Comparison of ENCODE assay signal across 13 mouse cellular contexts in the genomic region with DNA sequence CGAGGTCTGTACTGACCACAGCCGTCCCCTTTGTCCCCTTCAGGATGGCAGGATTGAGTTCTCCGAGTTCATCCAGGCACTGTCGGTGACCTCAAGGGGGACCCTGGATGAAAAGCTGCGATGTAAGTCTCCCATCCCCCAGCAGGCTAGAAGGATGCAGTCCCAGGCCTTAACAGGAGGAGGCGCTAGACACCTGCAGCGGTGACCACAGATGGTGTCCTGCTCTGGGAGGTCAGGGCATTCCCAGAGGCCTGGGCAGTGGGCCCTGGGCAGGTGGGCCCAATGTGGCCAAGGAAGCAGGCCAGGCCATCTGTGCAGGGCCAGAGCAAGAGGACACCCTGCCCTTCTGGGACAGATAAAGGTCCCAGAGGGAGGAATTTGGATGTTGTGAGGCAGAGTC. TPM values are rescaled to one million over a fixed set of nuclear protein-coding genes. Genes with fewer than 3 reads are reported as not detected.
A peak's percentile ranks its signal among the peaks of the same experiment; 100 is the strongest.
DNase-seq lines count a peak whose midpoint lies in the region; ATAC-seq and TF ChIP-seq lines count a peak whose summit lies in the region.
"Had no signal": no experiment of that assay in that cellular context is flagged by ENCODE, and none has a peak within 500 bp of the region (broad histone marks: within the 10 kb centered on the region; RNA-seq: fewer than 3 reads in every experiment).

No protein-coding gene starts in this region.

- no peaks in the 10 kb centered on the region for H3K27me3 ChIP-seq in hindbrain, embryonic 10.5 days (ENCODE audit: insufficient read depth, poor library complexity, severe bottlenecking)
- H3K27me3 ChIP-seq in hindbrain, embryonic 13.5 days = no peaks in the 10 kb centered on the region
- no peaks in the 10 kb centered on the region for H3K27me3 ChIP-seq in lung, postnatal 0 days (replicated peaks; ENCODE audit: insufficient read depth, low read length)
- no peaks in the 10 kb centered on the region for H3K27me3 ChIP-seq in midbrain, embryonic 14.5 days (ENCODE audit: control insufficient read depth, insufficient read depth, low read length)
- H3K27me3 ChIP-seq: embryonic facial prominence, embryonic 13.5 days; neural tube, embryonic 15.5 days; Patski had no signal

- no peak for ATAC-seq in hindbrain, embryonic 13.5 days (ENCODE audit: low FRiP score)
- no peak for ATAC-seq in lung, postnatal 0 days
- 0 out of 2 replicates have a peak, but pooled peaks have one; percentile 23 for ATAC-seq in megakaryocyte-erythroid progenitor cell, adult 5-6 weeks (replicated peaks; ENCODE audit: low FRiP score, low TSS enrichment, poor library complexity, severe bottlenecking)
- no peak for ATAC-seq in midbrain, embryonic 14.5 days (ENCODE audit: low FRiP score, low TSS enrichment)
- ATAC-seq: Patski had no signal

- H3K4me1 ChIP-seq in hindbrain, embryonic 10.5 days (replicated peaks) = peaks cover 2% of the 10 kb centered on the region; the same call in 1 of the 2 replicates
- peaks cover 14% of the 10 kb centered on the region for H3K4me1 ChIP-seq in hindbrain, embryonic 13.5 days (replicated peaks)
- H3K4me1 ChIP-seq in lung, postnatal 0 days (ENCODE audit: insufficient read depth, low read depth, low read length) = no peaks in the 10 kb centered on the region
- no peaks in the 10 kb centered on the region for H3K4me1 ChIP-seq in midbrain, embryonic 14.5 days (ENCODE audit: control insufficient read depth, insufficient read depth, low read length)
- H3K4me1 ChIP-seq: embryonic facial prominence, embryonic 13.5 days; megakaryocyte, embryonic 14.5 days; neural tube, embryonic 15.5 days had no signal

- 41% methylated on average over 7 of the region's 7 CpGs for WGBS in hindbrain, embryonic 10.5 days
- WGBS in hindbrain, embryonic 13.5 days = 48% methylated on average over 7 of the region's 7 CpGs
- 54% methylated on average over 7 of the region's 7 CpGs for WGBS in lung, postnatal 0 days
- 54% methylated on average over 7 of the region's 7 CpGs for WGBS in midbrain, embryonic 14.5 days

- DNase-seq in hindbrain, embryonic 10.5 days (ENCODE audit: low spot score) = no peak
- DNase-seq in lung, postnatal 0 days (ENCODE audit: low spot score) = no peak
- DNase-seq in lung, adult 18-20 months = no peak
- peak; percentile 72 for DNase-seq in ZHBTc4 (ENCODE audit: low read depth, low spot score)
- DNase-seq in midbrain, embryonic 14.5 days = no peak
- no peak for DNase-seq in heart, adult 11 months
- DNase-seq: adrenal gland, postnatal 25 days had no signal

- no peak for TF ChIP-seq EP300 in lung, postnatal 0 days (IDR thresholded peaks at IDR 0.05)

- TF ChIP-seq CTCF in lung, postnatal 0 days (IDR thresholded peaks at IDR 0.05) = peak; percentile 52

- H3K9ac ChIP-seq in hindbrain, embryonic 13.5 days = no peak overlapping the region
- H3K9ac ChIP-seq in lung, postnatal 0 days (replicated peaks; ENCODE audit: low read depth) = no peak overlapping the region
- H3K9ac ChIP-seq in midbrain, embryonic 14.5 days (replicated peaks; ENCODE audit: low read length) = no peak overlapping the region
- H3K9ac ChIP-seq: embryonic facial prominence, embryonic 13.5 days; neural tube, embryonic 15.5 days had no signal

- H3K4me3 ChIP-seq in hindbrain, embryonic 10.5 days = no peak overlapping the region
- H3K4me3 ChIP-seq in hindbrain, embryonic 13.5 days = no peak overlapping the region
- no peak overlapping the region for H3K4me3 ChIP-seq in lung, postnatal 0 days (ENCODE audit: low read depth, low read length)
- H3K4me3 ChIP-seq in midbrain, embryonic 14.5 days (replicated peaks; ENCODE audit: low read depth, low read length) = no peak overlapping the region
- H3K4me3 ChIP-seq: embryonic facial prominence, embryonic 13.5 days; megakaryocyte, embryonic 14.5 days; neural tube, embryonic 15.5 days had no signal

- H3K36me3 ChIP-seq in hindbrain, embryonic 10.5 days = peaks cover 90% of the 10 kb centered on the region
- peaks cover 82% of the 10 kb centered on the region for H3K36me3 ChIP-seq in hindbrain, embryonic 13.5 days
- H3K36me3 ChIP-seq in lung, postnatal 0 days (ENCODE audit: insufficient read depth, low read length) = no peaks in the 10 kb centered on the region
- peaks cover 72% of the 10 kb centered on the region for H3K36me3 ChIP-seq in midbrain, embryonic 14.5 days (ENCODE audit: control insufficient read depth, insufficient read depth, low read length)

- H3K9me3 ChIP-seq in hindbrain, embryonic 10.5 days = no peaks in the 10 kb centered on the region
- no peaks in the 10 kb centered on the region for H3K9me3 ChIP-seq in hindbrain, embryonic 13.5 days
- no peaks in the 10 kb centered on the region for H3K9me3 ChIP-seq in lung, postnatal 0 days (ENCODE audit: low read length)
- no peaks in the 10 kb centered on the region for H3K9me3 ChIP-seq in midbrain, embryonic 14.5 days (ENCODE audit: control insufficient read depth, low read length)
- H3K9me3 ChIP-seq: embryonic facial prominence, embryonic 13.5 days; megakaryocyte, embryonic 14.5 days; neural tube, embryonic 15.5 days had no signal

- H3K4me2 ChIP-seq in hindbrain, embryonic 13.5 days = no peak overlapping the region
- H3K4me2 ChIP-seq in lung, postnatal 0 days (replicated peaks; ENCODE audit: low read depth, low read length) = no peak overlapping the region
- H3K4me2 ChIP-seq in midbrain, embryonic 14.5 days (ENCODE audit: low read length) = no peak overlapping the region
- H3K4me2 ChIP-seq: embryonic facial prominence, embryonic 13.5 days; neural tube, embryonic 15.5 days had no signal

- H3K27ac ChIP-seq in hindbrain, embryonic 10.5 days = 0 out of 2 replicates have a peak overlapping the region, but pooled peaks have one; percentile 53
- H3K27ac ChIP-seq in hindbrain, embryonic 13.5 days = no peak overlapping the region
- no peak overlapping the region for H3K27ac ChIP-seq in lung, postnatal 0 days (ENCODE audit: low read length)
- no peak overlapping the region for H3K27ac ChIP-seq in midbrain, embryonic 14.5 days (replicated peaks; ENCODE audit: low read depth, low read length)
- H3K27ac ChIP-seq: embryonic facial prominence, embryonic 13.5 days; neural tube, embryonic 15.5 days had no signal

RNA-seq across cellular contexts. Expression of gene Hmcn2, which starts 31.9 kb away (rescaled TPM):
- 0.21 TPM in 1 of 2 replicates, not detected in the other for polyA plus RNA-seq in hindbrain, embryonic 10.5 days (2016; fragmentation: Nextera tagmentation; extraction: Ambion mirVana)
- polyA plus RNA-seq in hindbrain, embryonic 13.5 days (2015; fragmentation: Nextera tagmentation; extraction: Ambion mirVana) = 0.12 and 0.19 TPM in 2 replicates
- 1.1 and 1.3 TPM in 2 replicates for polyA plus RNA-seq in lung, postnatal 0 days (2015; fragmentation: Nextera tagmentation; extraction: Ambion mirVana)
- 0.85 TPM in 1 of 2 replicates, not detected in the other for total RNA-seq in megakaryocyte-erythroid progenitor cell, adult 5-6 weeks (2014; fragmentation: Nextera tagmentation)
- not detected in 2 replicates for total RNA-seq in megakaryocyte-erythroid progenitor cell, adult 5-6 weeks (2017)
- polyA plus RNA-seq in midbrain, embryonic 14.5 days (2014; fragmentation: Nextera tagmentation; extraction: Ambion mirVana) = 0.08 and 0.22 TPM in 2 replicates
- polyA plus RNA-seq: embryonic facial prominence, embryonic 13.5 days had no signal

RNA-seq across cellular contexts. Expression of gene Ncs1, which starts 36.6 kb away (rescaled TPM):
- 49.7 and 65.9 TPM in 2 replicates for polyA plus RNA-seq in hindbrain, embryonic 10.5 days (2016; fragmentation: Nextera tagmentation; extraction: Ambion mirVana)
- 144 and 150 TPM in 2 replicates for polyA plus RNA-seq in hindbrain, embryonic 13.5 days (2015; fragmentation: Nextera tagmentation; extraction: Ambion mirVana)
- 3.8 and 4.7 TPM in 2 replicates for polyA plus RNA-seq in lung, postnatal 0 days (2015; fragmentation: Nextera tagmentation; extraction: Ambion mirVana)
- total RNA-seq in megakaryocyte-erythroid progenitor cell, adult 5-6 weeks (2014; fragmentation: Nextera tagmentation) = 1.5 and 1.7 TPM in 2 replicates
- total RNA-seq in megakaryocyte-erythroid progenitor cell, adult 5-6 weeks (2017) = 0.99 and 1.6 TPM in 2 replicates
- polyA plus RNA-seq in midbrain, embryonic 14.5 days (2014; fragmentation: Nextera tagmentation; extraction: Ambion mirVana) = 167 and 185 TPM in 2 replicates
